Mouse (Mus musculus): ENCODE measurements around the gene Ntrk1.

Gene Ntrk1

DNA sequence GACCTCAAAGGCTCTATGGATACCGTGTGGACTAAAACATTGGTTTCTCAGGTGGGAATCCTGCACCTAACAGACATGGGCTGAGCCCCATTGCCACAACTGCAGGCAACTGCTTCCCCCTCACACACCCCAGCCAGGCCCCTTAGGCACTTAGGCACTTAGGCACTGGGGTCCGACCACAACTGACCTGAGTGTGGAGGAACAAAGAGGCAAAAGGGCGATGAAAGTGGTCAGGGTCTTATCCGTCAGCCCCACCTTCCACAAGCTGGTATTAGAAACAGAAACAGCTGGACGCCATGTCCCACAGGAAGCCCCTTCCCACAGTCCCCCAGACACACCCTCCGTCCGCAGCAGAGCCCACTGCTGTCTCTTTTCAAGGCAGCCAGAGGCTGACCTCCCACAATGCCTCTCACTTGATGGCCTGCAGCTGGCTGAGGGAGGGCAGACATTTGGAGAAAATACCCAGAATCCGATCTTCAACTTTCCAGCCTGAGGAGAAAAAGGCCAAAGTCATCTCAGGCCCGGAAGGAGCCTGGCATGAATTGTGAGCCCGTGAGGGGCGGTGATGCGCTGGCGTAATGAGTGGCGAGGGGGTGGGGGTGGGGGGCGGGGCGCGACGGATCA, 49.8 kb downstream of the Ntrk1 start:
- no peak for TF ChIP-seq GATA4 (IDR thresholded peaks at IDR 0.05; ENCODE audit: insufficient replicate concordance, low read length)

- no peak for TF ChIP-seq GATA4 (IDR thresholded peaks at IDR 0.05; ENCODE audit: insufficient replicate concordance, low read length)
Measured at GRCm38 (mm10) chr3:87743927-87744326, 51.0 kb downstream of the Ntrk1 start.

- no peak for TF ChIP-seq GATA4 (IDR thresholded peaks at IDR 0.05; ENCODE audit: insufficient replicate concordance, low read length)
Measured at GRCm38 (mm10) chr3:87742735-87743134, 52.2 kb downstream of the Ntrk1 start.

GRCm38 (mm10) chr3:87742013-87742412, 52.9 kb downstream of the Ntrk1 start:
- no peak for TF ChIP-seq GATA4 (IDR thresholded peaks at IDR 0.05; ENCODE audit: insufficient replicate concordance, low read length)

DNA sequence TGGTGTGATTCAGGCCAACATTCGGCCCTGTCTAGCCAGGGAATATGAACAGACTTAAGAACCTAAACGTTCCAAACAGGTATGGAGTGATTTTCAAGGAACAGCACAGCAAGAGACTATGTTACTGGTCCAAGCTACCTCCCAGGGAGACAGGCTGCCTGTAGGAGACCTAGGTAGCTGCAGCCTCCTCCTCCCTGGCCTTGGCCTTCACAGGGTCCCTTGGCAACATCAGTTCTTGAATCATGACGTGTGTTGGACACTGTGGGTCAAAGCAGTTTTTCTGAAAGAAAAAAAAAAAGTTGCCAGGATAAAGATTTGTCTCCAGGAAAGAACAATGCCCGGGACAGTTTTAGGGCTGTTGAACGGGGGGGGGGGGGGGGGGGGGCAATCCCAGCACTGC, 56.1 kb downstream of the Ntrk1 start:
- TF ChIP-seq GATA4 (IDR thresholded peaks at IDR 0.05; ENCODE audit: insufficient replicate concordance, low read length): no peak

DNA sequence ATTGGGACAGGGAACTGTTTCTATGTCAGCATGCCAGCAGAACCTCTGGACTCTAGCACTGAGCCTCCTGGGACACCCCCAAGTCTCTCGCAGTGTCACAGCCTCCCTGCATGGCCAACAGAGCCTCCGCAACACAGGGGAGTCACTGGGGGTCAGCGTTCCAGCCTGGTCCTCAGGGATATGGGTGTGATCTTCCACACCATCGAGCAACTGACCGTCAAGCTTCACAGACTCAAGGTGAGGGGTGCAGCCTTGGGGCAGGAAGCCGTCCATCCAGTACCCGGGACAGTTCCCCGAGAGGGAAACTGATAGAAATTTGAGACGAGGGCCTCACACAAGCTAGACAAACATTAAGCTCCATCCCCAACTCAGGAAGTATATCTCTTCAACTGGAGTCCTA, 59.6 kb downstream of the Ntrk1 start:
- TF ChIP-seq GATA4 (IDR thresholded peaks at IDR 0.05; ENCODE audit: insufficient replicate concordance, low read length): no peak

GRCm38 (mm10) chr3:87733984-87734761, 60.8 kb downstream of the Ntrk1 start:
- no peak for TF ChIP-seq GATA4 (IDR thresholded peaks at IDR 0.05; ENCODE audit: insufficient replicate concordance, low read length)

DNA sequence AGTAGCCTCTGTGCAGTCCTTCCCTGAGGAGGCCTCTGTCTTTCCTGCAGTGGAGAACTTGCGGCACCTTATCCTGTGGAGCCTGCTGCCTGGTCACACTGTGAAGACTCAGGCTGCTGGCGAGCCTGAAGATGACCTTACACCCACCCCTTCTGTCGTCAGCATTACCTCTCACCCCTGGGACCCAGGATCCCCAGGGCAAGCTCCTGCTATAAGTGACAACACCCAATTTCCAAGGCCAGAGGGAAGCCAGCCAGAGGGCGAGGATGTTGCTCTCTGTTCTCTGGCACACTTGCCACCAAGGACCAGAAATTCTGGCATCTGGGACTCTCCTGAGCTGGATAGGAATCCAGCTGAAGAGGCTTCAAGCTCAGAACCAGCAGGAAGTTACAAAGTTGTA, 61.9 kb downstream of the Ntrk1 start:
- TF ChIP-seq GATA4 (IDR thresholded peaks at IDR 0.05; ENCODE audit: insufficient replicate concordance, low read length): no peak

DNA sequence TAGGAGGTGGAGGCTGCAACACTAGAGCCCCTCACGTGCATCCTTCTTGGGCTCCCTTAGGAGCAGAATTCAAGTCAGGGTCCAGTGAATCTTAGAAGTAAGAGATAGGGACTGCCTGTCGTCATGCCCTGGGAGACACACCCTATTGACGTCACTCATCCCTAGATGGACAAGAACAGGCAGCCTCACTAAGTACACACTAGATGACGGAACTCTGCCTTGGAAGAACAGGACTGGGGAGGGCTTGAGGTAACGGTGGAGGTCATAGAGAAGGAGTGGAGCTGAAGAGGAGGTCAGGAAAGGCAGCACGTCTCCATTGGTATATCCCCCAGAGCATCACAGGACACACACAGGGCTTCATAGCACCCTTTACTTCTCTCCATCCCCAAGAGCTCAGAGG, 66.3 kb downstream of the Ntrk1 start:
- no peak for TF ChIP-seq GATA4 (IDR thresholded peaks at IDR 0.05; ENCODE audit: insufficient replicate concordance, low read length)

All from liver, adult (tissue).